ENCODE assay signal across 12 mouse cellular contexts in the genomic region with DNA sequence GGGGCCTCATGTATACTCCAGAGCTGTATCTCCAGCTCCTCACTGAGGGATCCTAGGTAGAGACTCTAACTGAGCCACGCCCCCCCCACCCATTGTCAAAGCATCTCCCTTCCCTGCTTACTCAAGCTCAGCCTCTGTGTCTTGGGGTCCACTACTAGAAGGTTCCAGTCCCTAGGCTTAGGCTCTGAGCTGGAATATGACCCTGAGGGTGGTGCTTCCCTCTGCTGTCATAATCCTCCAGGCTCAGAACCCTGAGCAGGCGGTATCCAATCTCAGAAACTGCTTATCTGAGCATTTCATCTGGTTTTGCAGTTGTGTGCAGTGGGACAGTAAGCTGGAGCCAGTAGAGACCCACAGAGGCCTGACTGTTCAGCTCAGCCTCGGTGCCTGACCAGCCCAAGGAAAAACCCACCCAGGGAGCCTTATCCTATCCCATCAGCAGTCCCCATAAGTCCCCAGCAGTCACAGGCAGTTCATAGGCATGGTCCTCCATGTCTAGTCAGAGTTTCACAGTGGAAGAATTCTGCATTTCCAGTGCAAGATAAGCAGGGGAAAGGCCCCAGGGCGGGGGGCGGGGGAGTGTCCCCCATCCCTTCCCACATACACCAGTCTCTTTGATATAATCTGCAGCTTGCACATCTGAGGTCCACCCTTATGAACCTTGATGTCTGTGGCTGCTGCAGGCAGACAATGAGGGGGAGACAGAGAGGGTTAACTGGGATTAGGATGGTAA. TPM values are rescaled to one million over a fixed set of nuclear protein-coding genes. Genes with fewer than 3 reads are reported as not detected.
A peak's percentile ranks its signal among the peaks of the same experiment; 100 is the strongest.
DNase-seq lines count a peak whose midpoint lies in the region; ATAC-seq and TF ChIP-seq lines count a peak whose summit lies in the region.
"Had no signal": no experiment of that assay in that cellular context is flagged by ENCODE, and none has a peak within 500 bp of the region (broad histone marks: within the 10 kb centered on the region; RNA-seq: fewer than 3 reads in every experiment).

No protein-coding gene starts in this region.

- H3K27ac ChIP-seq in cerebellum, adult 2 months (ENCODE audit: insufficient read depth, low read length) = peak overlapping the region; percentile 8; the same call in 1 of the 2 replicates
- peak overlapping the region; percentile 79 for H3K27ac ChIP-seq in kidney, postnatal 0 days
- H3K27ac ChIP-seq in stomach, embryonic 16.5 days (ENCODE audit: low read length) = peak overlapping the region; percentile 41; the same call in 1 of the 2 replicates

- ATAC-seq in kidney, postnatal 0 days (replicated peaks; ENCODE audit: low FRiP score, low read depth) = peak; percentile 55; the same call in 1 of the 2 replicates
- no peak for ATAC-seq in stomach, embryonic 16.5 days (ENCODE audit: insufficient read depth, low FRiP score)
- ATAC-seq in inflammation-experienced regulatory T-cells, adult 6 months = no peak
- ATAC-seq: intestine, postnatal 0 days had no signal

- no peaks in the 10 kb centered on the region for H3K9me3 ChIP-seq in kidney, postnatal 0 days (replicated peaks; ENCODE audit: low read length)
- no peaks in the 10 kb centered on the region for H3K9me3 ChIP-seq in stomach, embryonic 16.5 days (replicated peaks; ENCODE audit: control insufficient read depth, low read length)

- no peak for TF ChIP-seq POLR2A in cerebellum, adult 2 months (IDR thresholded peaks at IDR 0.05; ENCODE audit: borderline replicate concordance, insufficient read depth, low read length)

- peaks cover 9% of the 10 kb centered on the region for H3K4me1 ChIP-seq in cerebellum, adult 2 months (ENCODE audit: control insufficient read depth, insufficient read depth, low read length)
- H3K4me1 ChIP-seq in kidney, postnatal 0 days (replicated peaks; ENCODE audit: insufficient read depth, low read length) = no peaks in the 10 kb centered on the region
- peaks cover 18% of the 10 kb centered on the region for H3K4me1 ChIP-seq in stomach, embryonic 16.5 days (ENCODE audit: control insufficient read depth, insufficient read depth, low read length)

- H3K27me3 ChIP-seq in cerebellum, adult 2 months (ENCODE audit: control insufficient read depth, insufficient read depth, low read length) = no peaks in the 10 kb centered on the region
- H3K27me3 ChIP-seq in kidney, postnatal 0 days (ENCODE audit: insufficient read depth, low read length) = no peaks in the 10 kb centered on the region
- no peaks in the 10 kb centered on the region for H3K27me3 ChIP-seq in stomach, embryonic 16.5 days (ENCODE audit: control insufficient read depth, insufficient read depth, low read length)

- TF ChIP-seq CTCF in cerebellum, adult 2 months (IDR thresholded peaks at IDR 0.05; ENCODE audit: borderline replicate concordance, insufficient read depth, low read depth, low read length) = no peak
- TF ChIP-seq CTCF in kidney, postnatal 0 days (IDR thresholded peaks at IDR 0.05; ENCODE audit: low read depth) = no peak

- no peak overlapping the region for H3K4me3 ChIP-seq in cerebellum, adult 2 months (replicated peaks; ENCODE audit: insufficient read depth, low read depth, low read length)
- no peak overlapping the region for H3K4me3 ChIP-seq in kidney, postnatal 0 days (replicated peaks; ENCODE audit: low read depth, low read length)
- H3K4me3 ChIP-seq in stomach, embryonic 16.5 days (replicated peaks; ENCODE audit: low read length) = no peak overlapping the region
- H3K4me3 ChIP-seq: myocyte had no signal

- 93% methylated on average over 5 of the region's 5 CpGs for WGBS in cerebellum, adult 2 months
- WGBS in kidney, postnatal 0 days = 69% methylated on average over 5 of the region's 5 CpGs
- WGBS in stomach, embryonic 16.5 days = 85% methylated on average over 5 of the region's 5 CpGs

- no peak for DNase-seq in cerebellum, adult 2 months
- DNase-seq in cerebellum, adult 9-10 months = no peak
- DNase-seq in kidney, postnatal 0 days (ENCODE audit: low spot score) = no peak
- DNase-seq in kidney, adult 9 months = no peak
- DNase-seq in thymus, postnatal 25 days = peak; percentile 6
- no peak for DNase-seq in thymus, postnatal 10 days (ENCODE audit: low spot score in 2 of 2)
- DNase-seq: gastrocnemius, postnatal 36 days had no signal

- peaks cover 10% of the 10 kb centered on the region; the same call in 1 of the 2 replicates for H3K36me3 ChIP-seq in kidney, postnatal 0 days (ENCODE audit: insufficient read depth, low read length)
- H3K36me3 ChIP-seq in stomach, embryonic 16.5 days (ENCODE audit: control insufficient read depth, insufficient read depth, low read length) = 0 out of 2 replicates have a peak, but pooled peaks cover 6% of the 10 kb centered on the region

- H3K4me2 ChIP-seq in kidney, postnatal 0 days (ENCODE audit: low read length) = no peak overlapping the region
- H3K4me2 ChIP-seq in stomach, embryonic 16.5 days (ENCODE audit: low read depth, low read length) = no peak overlapping the region
- H3K4me2 ChIP-seq: heart, embryonic 11.5 days had no signal

- no peak overlapping the region for H3K9ac ChIP-seq in kidney, postnatal 0 days (ENCODE audit: low read depth, low read length)
- no peak overlapping the region; the same call in 1 of the 2 replicates for H3K9ac ChIP-seq in stomach, embryonic 16.5 days (ENCODE audit: low read length)

RNA-seq across cellular contexts. Expression of gene Bhlha15, which starts 27.8 kb away (rescaled TPM):
- 0.14 and 0.15 TPM in 2 replicates for polyA plus RNA-seq in cerebellum, adult 2 months (2012; rRNA removed)
- polyA plus RNA-seq in kidney, postnatal 0 days (2015; fragmentation: Nextera tagmentation; extraction: Ambion mirVana) = 0.54 and 0.60 TPM in 2 replicates
- 21.3 and 23.0 TPM in 2 replicates for polyA plus RNA-seq in stomach, embryonic 16.5 days (2015; fragmentation: Nextera tagmentation; extraction: Ambion mirVana)
- under 1 TPM in 2 of 3 experiments, not detected in 1; 0.21 to 0.26 TPM for polyA plus RNA-seq in inflammation-experienced regulatory T-cells, adult 6 months (2017; shearing (Covaris generic))

Comparison
In these comparisons a context has a peak if more than half of its experiments do, and no peak if none do; other contexts are left out.
1. H3K27ac ChIP-seq: peak in every context shown above with its lines; median percentile 79 in kidney, postnatal 0 days; 41 in stomach, embryonic 16.5 days; 8 in cerebellum, adult 2 months.
2. RNA of gene Bhlha15, which starts 27.8 kb away (polyA plus RNA-seq): 21.3 to 23.0 TPM in stomach, embryonic 16.5 days; 0.54 to 0.60 TPM in kidney, postnatal 0 days, 0.21 to 0.26 TPM in inflammation-experienced regulatory T-cells, adult 6 months and 0.14 to 0.15 TPM in cerebellum, adult 2 months; every median in the first group is over 10 times any median in the second.